Mouse (Mus musculus) heart, postnatal 14 days (tissue): ENCODE measurements around the gene Stbd1. TPM values are rescaled to one million over a fixed set of nuclear protein-coding genes. Genes with fewer than 3 reads are reported as not detected.

Experiments
- DNase-seq, 2 experiments: peaks; one replicate each; pipeline ENCODE4 v3.0.0; 2021 to 2022
- intact Hi-C: fragments of 180-260 bp; cut with DNase I; formaldehyde crosslinking; loops from one replicate; pipeline ENCODE4 v1.15.1; 2025
- total RNA-seq, 2 experiments: library from RNA; stranded (reverse); gene quantifications; 2 replicates each; pipeline ENCODE4 v1.2.3; 2021

Stbd1 gene
- total RNA-seq, 2 experiments from 2014 or later = 2.6 to 4.0 TPM

GRCm38 (mm10) chr5:92633526-92633925 lies 30.7 kb downstream of the Stbd1 start:
- intact Hi-C loops = no loop called here
- DNase-seq = no peak

- DNase-seq = no peak
- intact Hi-C loops = no loop called here
Measured at GRCm38 (mm10) chr5:92634916-92635315, 32.1 kb downstream of the Stbd1 start.

GRCm38 (mm10) chr5:92635891-92636290 lies 33.0 kb downstream of the Stbd1 start:
- DNase-seq = no peak

GRCm38 (mm10) chr5:92640861-92641260 lies 38.0 kb downstream of the Stbd1 start:
- intact Hi-C loops = loop anchor here (10.0 kb wide), 1 partner anchor 116 kb away; no protein-coding TSS in a partner anchor
- no peak for DNase-seq

More at GRCm38 (mm10) chr5:92635891-92636290, 33.0 kb downstream of the Stbd1 start:
- intact Hi-C loops = no loop called here

Other genes with a start within 250 kb of the Stbd1 start
- gene Nup54, start 167.8 kb upstream of the Stbd1 start, total RNA-seq = 10 to 100 TPM; 15.8 to 17.0 TPM
- gene Scarb2, start 96.2 kb upstream of the Stbd1 start, total RNA-seq = 10 to 100 TPM; 71.5 to 72.9 TPM
- not detected for gene Fam47e, start 48.0 kb upstream of the Stbd1 start, total RNA-seq
- gene Ccdc158, start 72.2 kb downstream of the Stbd1 start, total RNA-seq = not detected
- gene Shroom3, start 80.4 kb downstream of the Stbd1 start, total RNA-seq = 10 to 100 TPM; 33.4 to 37.7 TPM